Mouse (Mus musculus) midbrain, embryonic 14.5 days (tissue): Measurements from ENCODE around the gene Cd300ld. TPM values are rescaled to one million over a fixed set of nuclear protein-coding genes. Genes with fewer than 3 reads are reported as not detected.

ENCODE experiments used
- ATAC-seq: fragments of 200-750 bp; cut with Nextera tagmentation; 2 replicates; pipeline ENCODE4 v1.8.0; 2017; ENCODE audit warnings: moderate number of reproducible peaks, moderate library complexity; ENCODE audit not compliant: low FRiP score, low TSS enrichment
- DNase-seq: peaks from one replicate; pipeline ENCODE4 v3.0.0-alpha.2; 2015
- H3K27ac ChIP-seq: fragments of 300-500 bp; sonication (generic); replicated peaks from 2 replicates; pipeline ENCODE4 v1.5.1; 2014; ENCODE audit warnings: mild to moderate bottlenecking, low read depth, low read length, moderate library complexity
- H3K27me3 ChIP-seq: fragments of 300-500 bp; sonication (generic); 2 replicates; pipeline ENCODE4 v1.6.1; 2014; ENCODE audit warnings: low read length, control low read depth, mixed read lengths; ENCODE audit not compliant: control insufficient read depth, insufficient read depth
- H3K36me3 ChIP-seq: fragments of 300-500 bp; sonication (generic); 2 replicates; pipeline ENCODE4 v1.6.1; 2014; ENCODE audit warnings: low read length, control low read depth; ENCODE audit not compliant: control insufficient read depth, insufficient read depth
- H3K4me1 ChIP-seq: fragments of 300-500 bp; sonication (generic); 2 replicates; pipeline ENCODE4 v1.6.1; 2014; ENCODE audit warnings: mild to moderate bottlenecking, antibody characterized with exemption, low read length, control low read depth; ENCODE audit not compliant: control insufficient read depth, insufficient read depth
- H3K4me2 ChIP-seq: fragments of 300-500 bp; sonication (generic); 2 replicates; pipeline ENCODE4 v1.6.1; 2014; ENCODE audit warnings: mild to moderate bottlenecking, low read length, moderate library complexity
- H3K4me3 ChIP-seq: fragments of 300-500 bp; sonication (generic); replicated peaks from 2 replicates; pipeline ENCODE4 v1.5.1; 2014; ENCODE audit warnings: low read depth, low read length
- H3K9ac ChIP-seq: fragments of 300-500 bp; sonication (generic); replicated peaks from 2 replicates; pipeline ENCODE4 v1.6.1; 2014; ENCODE audit warnings: mild to moderate bottlenecking, low read length, moderate library complexity
- H3K9me3 ChIP-seq: fragments of 300-500 bp; sonication (generic); 2 replicates; pipeline ENCODE4 v1.6.1; 2016; ENCODE audit warnings: low read length, control low read depth, mixed read lengths; ENCODE audit not compliant: control insufficient read depth
- WGBS: fragments of 180-500 bp; shearing (Covaris S2); extraction: QIAGEN DNeasy Blood & Tissue Kit; methylation state at CpG from one replicate; pipeline ENCODE4 v1.1.7; 2014; 5-methylcytosine and 5-hydroxymethylcytosine counted together
- polyA plus RNA-seq: library from polyadenylated mRNA; unstranded; fragments of >200 nt; fragmentation: Nextera tagmentation; extraction: Ambion mirVana; gene quantifications from 2 replicates; pipeline ENCODE4 v1.2.1, GENCODE M21; 2014

Gene Cd300ld
- polyA plus RNA-seq, 1 experiment from 2014 or later: 0.08 TPM

GRCm38 (mm10) chr11:114965182-114965828, 24.4 kb downstream of the Cd300ld start:
- H3K27me3 ChIP-seq: no peaks in the 10 kb centered on the region
- H3K9ac ChIP-seq: no peak overlapping the region
- no peaks in the 10 kb centered on the region for H3K9me3 ChIP-seq
- WGBS: 66% methylated on average over 3 of the region's 3 CpGs
- ATAC-seq (no peak), DNase-seq (no peak)
- no peak overlapping the region for H3K27ac ChIP-seq
- H3K4me1 ChIP-seq: no peaks in the 10 kb centered on the region
- no peaks in the 10 kb centered on the region for H3K36me3 ChIP-seq
- no peak overlapping the region for H3K4me3 ChIP-seq
- H3K4me2 ChIP-seq: no peak overlapping the region

GRCm38 (mm10) chr11:114960369-114960768, 29.4 kb downstream of the Cd300ld start:
- H3K27ac ChIP-seq: no peak overlapping the region
- DNase-seq: no peak
- H3K36me3 ChIP-seq: no peaks in the 10 kb centered on the region
- H3K4me3 ChIP-seq: no peak overlapping the region
- no peak overlapping the region for H3K4me2 ChIP-seq
- H3K27me3 ChIP-seq: no peaks in the 10 kb centered on the region
- no peak for ATAC-seq
- no peaks in the 10 kb centered on the region for H3K4me1 ChIP-seq
- H3K9ac ChIP-seq: no peak overlapping the region
- no peaks in the 10 kb centered on the region for H3K9me3 ChIP-seq
- 72% methylated on average over 1 of the region's 1 CpGs for WGBS

- Histone ChIP-seq H3K9me3 (no peaks in the 10 kb centered on the region), H3K4me3 (no peak within 1 kb of the TSS), H3K36me3 (no peaks in the 10 kb centered on the region), H3K4me1 (no peaks in the 10 kb centered on the region), H3K27me3 (no peaks in the 10 kb centered on the region), H3K9ac (no peak within 1 kb of the TSS), H3K4me2 (no peak within 1 kb of the TSS), H3K27ac (no peak within 1 kb of the TSS)
- DNase-seq (no peak), ATAC-seq (no peak)
- 72% methylated on average over 6 of the region's 6 CpGs for WGBS
Observed at GRCm38 (mm10) chr11:114934144-114934543, 55.6 kb downstream of the Cd300ld start, which contains the start of gene Cd300lb. Gene Cd300lb (minus strand): TSS chr11:114934386.

GRCm38 (mm10) chr11:114933591-114933990, 56.1 kb downstream of the Cd300ld start:
- WGBS: 84% methylated on average over 4 of the region's 4 CpGs
- no peaks in the 10 kb centered on the region for H3K9me3 ChIP-seq

More at GRCm38 (mm10) chr11:114933591-114933990, 56.1 kb downstream of the Cd300ld start:
- H3K36me3 ChIP-seq: no peaks in the 10 kb centered on the region
- H3K27ac ChIP-seq: no peak overlapping the region
- no peaks in the 10 kb centered on the region for H3K4me1 ChIP-seq
- H3K4me2 ChIP-seq: no peak overlapping the region
- ATAC-seq (no peak), DNase-seq (no peak)
- no peak overlapping the region for H3K4me3 ChIP-seq
- no peak overlapping the region for H3K9ac ChIP-seq
- no peaks in the 10 kb centered on the region for H3K27me3 ChIP-seq

Other genes with a start within 250 kb of the Cd300ld start
- gene Kif19a, start 224.5 kb downstream of the Cd300ld start, polyA plus RNA-seq: 0.88 and 0.96 TPM in 2 replicates
- 18.6 and 21.6 TPM in 2 replicates for gene Btbd17, start 194.0 kb downstream of the Cd300ld start, polyA plus RNA-seq
- gene Gpr142, start 191.0 kb downstream of the Cd300ld start, polyA plus RNA-seq: not detected in 2 replicates
- 2.1 and 7.0 TPM in 2 replicates for gene Gprc5c, start 138.8 kb downstream of the Cd300ld start, polyA plus RNA-seq
- 0.72 and 1.7 TPM in 2 replicates for gene Cd300a, start 99.9 kb downstream of the Cd300ld start, polyA plus RNA-seq
- 0.21 TPM in 1 of 2 replicates, not detected in the other for gene Cd300lb, start 55.5 kb downstream of the Cd300ld start, polyA plus RNA-seq
- gene Cd300c, start 20.8 kb downstream of the Cd300ld start, polyA plus RNA-seq: not detected in 2 replicates
- 0.84 and 1.2 TPM in 2 replicates for gene Cd300c2, start 12.0 kb upstream of the Cd300ld start, polyA plus RNA-seq
- not detected in 2 replicates for gene Cd300ld2, start 26.3 kb upstream of the Cd300ld start, polyA plus RNA-seq
- not detected in 2 replicates for gene Cd300ld4, start 37.1 kb upstream of the Cd300ld start, polyA plus RNA-seq
- gene Cd300ld5, start 47.8 kb upstream of the Cd300ld start, polyA plus RNA-seq: not detected in 2 replicates
- gene Cd300ld3, start 58.5 kb upstream of the Cd300ld start, polyA plus RNA-seq: not detected in 2 replicates
- not detected in 2 replicates for gene Cd300e, start 72.3 kb upstream of the Cd300ld start, polyA plus RNA-seq
- 0.26 and 0.83 TPM in 2 replicates for gene Rab37, start 101.5 kb upstream of the Cd300ld start, polyA plus RNA-seq
- gene Cd300lf, start 144.1 kb upstream of the Cd300ld start, polyA plus RNA-seq: not detected in 2 replicates
- 44.3 and 46.6 TPM in 2 replicates for gene Slc9a3r1, start 173.4 kb upstream of the Cd300ld start, polyA plus RNA-seq
- gene Tmem104, start 197.6 kb upstream of the Cd300ld start, polyA plus RNA-seq: 10.9 and 14.9 TPM in 2 replicates
- gene Nat9, start 197.9 kb upstream of the Cd300ld start, polyA plus RNA-seq: 17.4 and 21.2 TPM in 2 replicates